Mouse (Mus musculus) frontal cortex, postnatal 25 days (tissue): ENCODE results near the gene Tent5a.
A peak's percentile ranks its signal among the peaks of the same experiment; 100 is the strongest.

Source experiments
- DNase-seq, 2 experiments: peaks; one replicate each; pipeline ENCODE4 v3.0.0; 2022; ENCODE audit warnings: low spot score in 2 of 2

The Tent5a gene

DNA sequence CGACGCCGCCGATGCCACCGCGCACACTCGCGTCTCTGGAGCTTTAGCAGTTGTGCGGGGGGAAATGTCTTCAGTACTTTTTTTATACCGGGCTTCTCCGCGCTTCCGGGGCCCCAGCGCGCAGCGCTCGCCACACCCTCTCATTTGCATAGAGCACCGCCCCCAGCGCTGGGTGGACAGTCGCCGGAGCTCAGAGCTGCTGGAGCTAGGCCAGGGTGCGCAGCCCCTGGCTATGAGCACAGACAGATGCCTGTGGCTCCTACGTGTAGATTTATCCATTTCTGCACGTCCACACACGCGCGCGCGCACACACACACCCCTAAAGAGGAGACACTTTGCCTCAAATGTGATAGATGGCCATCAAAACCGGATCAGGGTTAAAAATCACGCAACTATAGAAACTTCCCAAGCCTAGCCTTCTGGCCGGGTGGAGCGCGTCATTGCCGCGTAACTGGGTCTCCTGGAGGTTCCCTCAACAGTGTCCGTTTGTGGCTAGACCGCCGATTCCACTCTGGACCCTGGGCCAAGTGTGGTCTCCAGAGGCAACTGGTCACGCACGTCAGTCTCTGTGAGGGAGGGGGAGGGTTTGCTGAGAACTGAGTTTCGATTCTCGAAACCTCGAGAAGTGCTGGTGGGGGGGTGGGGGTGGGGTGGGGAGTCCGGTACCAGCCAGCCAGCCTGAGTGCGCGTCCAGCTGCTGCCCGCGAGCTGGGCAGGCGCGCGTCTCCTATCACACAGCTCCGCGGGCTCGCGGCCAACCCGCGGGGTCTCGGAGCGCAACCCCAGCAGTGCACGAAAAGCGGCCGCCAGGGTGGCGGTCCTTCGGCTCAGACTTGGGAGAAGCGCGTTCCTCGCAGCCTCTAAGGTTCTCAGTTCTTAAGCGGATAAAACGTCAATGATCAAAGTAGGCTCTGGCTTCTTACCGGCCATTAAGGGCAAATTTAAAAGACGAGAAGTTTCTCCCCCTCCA, at the start of gene Tent5a:
TSS of gene Tent5a (minus strand) at position 107 of the 970 bp plus-strand sequence.
- DNase-seq = peak; percentile 28 to 39

DNA sequence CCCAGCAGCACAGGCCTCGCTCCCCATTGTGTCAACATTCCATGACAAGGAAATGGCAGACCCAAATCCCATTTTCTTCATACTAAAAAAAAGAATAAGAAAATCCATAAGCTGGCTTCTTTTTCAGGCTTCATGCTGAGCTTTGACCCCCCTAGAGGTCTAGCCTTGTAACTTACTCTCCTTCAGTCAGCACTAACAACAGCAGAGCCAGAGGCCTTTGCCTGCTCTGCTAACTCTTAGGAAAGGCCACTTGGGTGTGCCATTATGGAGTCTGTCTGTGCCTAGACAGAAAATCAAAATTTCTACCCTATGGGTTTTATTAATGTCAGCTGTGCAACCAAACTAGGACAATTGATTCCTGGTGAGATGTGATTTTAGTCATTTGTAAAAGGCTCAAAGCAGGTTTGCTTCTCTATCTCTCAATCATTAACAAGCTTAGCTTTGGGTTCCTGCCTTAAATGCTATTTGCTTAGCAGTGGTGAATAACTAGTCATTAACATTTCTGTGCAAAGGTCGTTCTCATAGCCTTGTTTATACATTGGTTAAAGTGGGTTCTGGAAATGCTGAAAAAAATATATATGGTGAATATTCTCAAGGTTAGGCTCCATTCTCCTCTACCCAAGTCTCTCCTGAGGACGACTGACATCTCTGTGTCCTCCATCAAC, 49.6 kb upstream of the Tent5a start:
- no peak for DNase-seq

DNA sequence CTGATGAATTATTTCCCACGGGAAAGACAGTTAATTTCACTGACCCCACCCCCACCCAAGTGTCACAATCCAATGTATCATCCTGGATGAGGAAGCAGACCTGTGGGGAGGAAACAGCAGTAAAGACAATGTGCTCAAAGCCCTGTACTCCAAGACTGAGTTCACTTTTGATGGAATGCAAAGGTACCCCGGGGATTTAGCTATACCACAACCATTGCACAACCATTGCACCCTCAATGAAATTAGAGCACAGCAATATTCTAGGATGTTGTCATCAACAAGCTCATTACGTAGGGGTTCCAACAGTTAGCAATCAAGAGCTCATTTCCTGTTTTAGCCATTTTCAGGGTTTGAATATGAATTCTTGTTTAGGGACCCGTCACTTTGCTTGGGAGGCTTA, 48.0 kb upstream of the Tent5a start:
- no peak for DNase-seq

DNA sequence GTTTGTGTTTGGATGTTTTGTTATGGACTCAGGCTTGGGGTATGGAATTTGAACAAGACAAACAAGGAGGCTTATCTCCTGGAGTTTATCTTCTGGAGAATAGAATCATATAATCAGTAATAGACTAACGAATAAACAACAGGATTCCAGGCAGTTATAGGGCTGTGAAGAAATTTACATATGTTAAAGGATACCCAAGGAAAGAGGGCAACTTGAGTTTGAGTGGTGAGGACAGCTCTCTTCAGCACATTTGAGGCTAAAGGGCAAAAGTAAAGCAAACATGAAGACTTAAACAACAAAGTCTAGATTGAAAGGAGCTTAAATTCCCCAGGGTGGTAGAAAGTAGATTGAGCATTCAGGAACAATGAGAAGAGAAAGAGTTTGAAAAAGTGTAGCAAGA, 44.9 kb upstream of the Tent5a start:
- DNase-seq = no peak

DNA sequence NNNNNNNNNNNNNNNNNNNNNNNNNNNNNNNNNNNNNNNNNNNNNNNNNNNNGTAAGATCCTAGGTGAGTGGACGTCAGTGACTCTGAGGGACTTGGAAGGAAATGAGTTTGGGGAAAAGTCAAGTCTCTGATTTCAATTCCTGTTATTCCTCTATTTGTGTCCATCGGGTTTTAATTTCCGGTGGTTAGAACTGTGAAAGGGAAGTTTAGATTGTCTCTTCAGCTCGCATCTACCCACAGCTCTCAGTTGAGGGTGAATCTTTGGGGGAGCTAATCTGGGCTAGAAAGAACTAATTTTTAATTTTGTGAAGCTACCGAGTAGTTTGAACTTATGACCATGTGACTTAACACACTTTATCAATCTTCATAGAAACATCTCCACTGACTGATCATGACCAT, 42.4 kb upstream of the Tent5a start:
- no peak for DNase-seq

DNA sequence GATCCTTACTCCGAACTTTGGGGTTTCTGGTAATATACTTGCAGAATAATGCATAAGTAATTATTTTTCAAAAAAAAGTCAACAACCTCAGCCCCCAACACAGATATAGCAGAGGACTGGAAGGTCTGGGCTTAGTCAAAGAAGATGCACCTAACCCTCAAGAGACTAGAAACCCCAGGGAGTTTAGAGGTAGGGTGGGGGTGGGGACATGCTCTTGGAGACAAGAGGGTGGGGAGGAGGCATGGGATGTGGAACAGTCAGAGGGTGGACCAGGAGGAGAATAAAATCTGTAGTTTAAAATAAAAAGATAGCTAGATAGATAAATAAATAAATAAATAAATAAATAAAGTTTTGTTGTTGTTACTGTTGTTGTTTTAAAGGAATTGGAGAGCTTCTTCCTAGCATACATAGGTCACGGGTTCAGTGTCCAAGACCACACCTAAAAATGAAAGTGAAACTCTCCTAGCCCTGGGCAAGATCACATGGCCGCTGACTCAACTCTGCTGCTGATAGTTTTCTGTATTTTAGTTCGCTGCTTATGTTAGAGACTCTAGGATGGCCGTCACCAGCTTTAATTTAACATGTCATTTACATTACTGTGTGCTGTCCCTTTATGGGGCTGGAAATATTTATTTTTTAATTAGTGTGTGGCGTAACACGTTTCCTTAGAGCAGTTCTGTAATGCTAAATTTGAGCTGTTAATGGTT, 30.2 kb upstream of the Tent5a start:
- DNase-seq = no peak

DNA sequence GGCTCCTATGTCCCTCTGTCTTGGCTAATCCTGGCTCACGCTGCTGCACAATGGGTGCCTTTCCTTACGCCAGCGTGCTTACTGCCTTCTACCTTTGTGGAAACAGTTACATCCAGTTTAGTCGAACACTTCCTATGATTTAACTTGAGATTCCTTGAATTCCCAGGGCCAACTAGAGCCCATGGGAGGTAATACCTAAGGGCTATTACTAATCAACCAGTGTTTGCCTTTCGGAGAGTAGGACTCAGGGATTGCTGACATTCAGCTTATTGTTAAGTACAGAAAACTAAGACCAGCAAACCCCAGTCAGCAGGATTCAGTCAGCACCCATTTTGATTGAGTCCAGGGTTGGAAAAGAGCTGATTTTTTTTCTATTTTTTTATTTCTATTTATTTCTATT, 28.4 kb upstream of the Tent5a start:
- no peak for DNase-seq

DNA sequence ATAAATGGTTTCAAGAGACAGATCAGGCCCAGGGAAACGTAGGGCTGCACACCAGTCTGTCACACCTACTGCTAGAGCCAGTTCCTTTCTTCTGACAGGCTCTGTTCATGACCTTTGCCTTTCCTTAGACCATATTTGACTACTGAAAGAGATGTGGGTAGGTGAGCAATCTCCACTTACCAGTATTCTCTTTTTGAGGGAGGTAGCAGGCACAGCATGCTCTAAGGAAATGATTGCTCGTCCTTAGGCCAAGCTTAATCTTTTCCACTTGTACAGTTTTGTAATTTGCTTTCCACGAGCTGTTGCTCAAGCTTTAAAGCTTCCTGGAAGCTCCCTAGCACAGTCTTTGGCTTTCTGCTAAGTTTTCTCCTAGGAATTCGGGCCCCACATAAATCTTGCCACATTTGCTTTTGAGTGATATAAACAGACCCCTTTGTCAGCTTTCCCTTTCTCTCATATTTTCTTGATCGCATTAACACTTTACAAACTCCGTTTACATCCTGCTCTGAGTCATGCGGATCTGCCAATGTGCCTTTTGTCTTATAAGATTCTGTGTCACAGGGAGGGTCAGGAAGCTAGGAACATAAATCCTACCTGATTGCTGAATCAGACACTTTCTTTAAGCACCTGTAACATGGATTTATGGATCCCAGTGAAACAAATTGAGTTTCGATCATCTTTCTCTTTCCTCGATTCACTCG, 20.8 kb upstream of the Tent5a start:
- no peak for DNase-seq

DNA sequence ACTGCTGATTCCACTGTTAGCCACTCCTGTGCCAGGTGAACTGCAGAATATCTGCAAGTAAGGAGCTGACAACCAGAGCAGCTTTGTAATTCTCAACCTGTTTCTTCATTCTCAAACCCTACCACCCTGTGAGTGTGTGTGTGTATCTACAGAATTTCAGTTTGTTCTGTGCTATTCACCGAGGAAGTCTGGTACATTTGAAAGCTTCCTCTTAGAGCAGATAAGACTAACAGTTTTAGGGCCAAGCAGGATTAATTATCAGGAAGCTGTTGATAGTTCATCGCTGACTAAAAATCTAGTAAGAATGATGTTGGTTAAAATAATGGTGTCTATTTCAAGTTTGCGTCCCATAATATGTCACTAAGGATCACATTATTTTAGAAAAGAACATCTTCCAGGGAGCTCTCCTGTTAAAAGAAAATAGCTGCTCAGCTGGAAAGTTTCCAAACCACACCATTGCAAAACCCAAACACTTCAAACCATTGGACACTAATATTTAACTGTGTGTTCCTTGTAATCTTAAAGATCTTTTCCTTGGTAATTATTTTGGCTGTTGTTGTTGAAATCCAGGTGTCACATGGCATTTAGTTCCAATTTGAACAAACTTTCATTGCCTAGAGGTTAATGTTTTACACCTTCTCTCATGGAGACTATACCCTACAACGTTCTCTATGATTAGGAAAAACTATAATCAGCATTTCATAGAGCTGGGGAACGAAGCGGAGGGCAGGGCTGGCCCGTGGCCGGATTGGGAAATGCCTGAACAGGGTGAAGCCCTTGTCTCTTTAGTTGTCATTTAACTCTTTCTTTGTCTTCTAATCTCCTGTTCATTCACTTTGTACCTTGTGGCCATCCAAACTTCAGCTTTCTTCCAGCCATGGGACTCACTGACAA, 16.0 kb upstream of the Tent5a start:
- DNase-seq = no peak

DNA sequence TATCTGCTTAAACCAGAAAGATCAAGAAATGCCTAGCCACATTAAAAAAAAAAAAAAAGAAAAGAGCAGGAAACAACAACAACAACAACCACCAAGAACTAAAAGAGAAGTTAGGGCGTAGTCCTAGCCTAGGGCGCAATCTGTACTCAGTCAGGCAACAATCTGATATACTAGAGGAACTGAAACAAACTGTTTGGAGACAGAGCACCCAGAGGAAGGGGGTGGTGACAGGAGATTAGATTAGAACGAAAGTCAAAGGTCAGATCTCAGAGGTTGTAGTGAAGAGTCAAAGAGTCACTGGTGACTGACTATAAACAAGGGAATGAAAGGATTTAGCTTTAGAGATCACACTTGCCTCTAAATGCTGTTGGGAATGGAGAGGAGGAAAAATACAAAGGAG, 13.2 kb upstream of the Tent5a start:
- DNase-seq = no peak

DNA sequence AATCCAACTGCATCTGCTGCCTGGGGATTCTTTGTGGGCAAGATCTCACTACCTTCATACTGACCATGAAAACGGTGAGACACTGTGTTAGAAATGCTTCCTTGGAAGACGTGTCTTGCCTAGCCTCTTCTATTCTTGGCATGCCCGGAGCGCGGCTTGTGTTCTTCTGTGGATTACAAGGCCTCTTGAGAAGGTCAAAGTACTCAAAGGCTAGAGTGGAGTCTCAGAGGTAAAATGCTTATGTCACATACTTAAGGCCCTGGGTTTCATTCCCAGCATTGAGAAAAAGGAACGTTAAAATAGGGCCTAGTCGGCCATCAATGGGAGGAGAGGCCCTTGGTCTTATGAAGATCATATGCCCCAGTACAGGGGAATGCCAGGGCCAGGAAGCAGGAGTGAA, 8.9 kb upstream of the Tent5a start:
- DNase-seq = no peak

DNA sequence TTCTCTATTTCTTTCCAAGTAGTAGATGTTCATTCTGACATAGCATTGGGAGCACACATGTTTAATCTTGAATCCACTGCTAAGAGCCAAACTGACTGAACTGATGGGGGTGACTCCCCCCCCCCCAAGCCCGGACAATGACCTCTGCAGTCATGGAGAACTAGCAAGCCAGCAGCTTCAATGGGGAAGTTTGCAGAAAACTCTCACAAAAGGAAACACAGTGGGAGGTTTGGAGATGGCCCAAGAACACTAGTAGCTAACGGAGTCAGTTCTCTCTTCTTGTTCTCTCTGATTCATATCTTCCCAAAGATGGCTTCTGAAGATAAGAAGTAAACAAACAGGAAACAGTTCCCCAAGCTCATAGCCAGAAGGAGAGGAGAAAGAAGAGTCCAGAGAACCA, 4.4 kb upstream of the Tent5a start:
- no peak for DNase-seq

DNA sequence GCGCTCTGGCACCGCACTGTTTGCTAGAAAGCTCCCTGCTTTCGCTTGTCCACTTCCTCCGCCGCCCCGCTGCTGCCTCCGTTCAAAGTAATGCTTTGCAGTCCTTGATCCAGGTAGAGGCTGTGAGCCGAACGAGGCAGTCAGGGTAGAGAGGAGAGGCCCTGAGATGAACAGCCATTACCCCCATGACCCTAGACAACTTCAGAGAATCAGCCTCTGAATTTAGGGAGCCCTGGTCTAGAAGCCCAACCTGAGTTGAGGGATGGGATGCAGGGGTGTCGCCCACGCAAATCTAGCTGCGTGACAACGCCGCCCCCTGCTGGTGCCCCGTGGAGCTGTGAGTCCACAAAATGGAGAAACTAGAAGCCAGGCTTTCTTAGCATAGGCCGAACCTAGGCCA, 1.1 kb upstream of the Tent5a start:
- DNase-seq = peak; percentile 78 to 85

DNA sequence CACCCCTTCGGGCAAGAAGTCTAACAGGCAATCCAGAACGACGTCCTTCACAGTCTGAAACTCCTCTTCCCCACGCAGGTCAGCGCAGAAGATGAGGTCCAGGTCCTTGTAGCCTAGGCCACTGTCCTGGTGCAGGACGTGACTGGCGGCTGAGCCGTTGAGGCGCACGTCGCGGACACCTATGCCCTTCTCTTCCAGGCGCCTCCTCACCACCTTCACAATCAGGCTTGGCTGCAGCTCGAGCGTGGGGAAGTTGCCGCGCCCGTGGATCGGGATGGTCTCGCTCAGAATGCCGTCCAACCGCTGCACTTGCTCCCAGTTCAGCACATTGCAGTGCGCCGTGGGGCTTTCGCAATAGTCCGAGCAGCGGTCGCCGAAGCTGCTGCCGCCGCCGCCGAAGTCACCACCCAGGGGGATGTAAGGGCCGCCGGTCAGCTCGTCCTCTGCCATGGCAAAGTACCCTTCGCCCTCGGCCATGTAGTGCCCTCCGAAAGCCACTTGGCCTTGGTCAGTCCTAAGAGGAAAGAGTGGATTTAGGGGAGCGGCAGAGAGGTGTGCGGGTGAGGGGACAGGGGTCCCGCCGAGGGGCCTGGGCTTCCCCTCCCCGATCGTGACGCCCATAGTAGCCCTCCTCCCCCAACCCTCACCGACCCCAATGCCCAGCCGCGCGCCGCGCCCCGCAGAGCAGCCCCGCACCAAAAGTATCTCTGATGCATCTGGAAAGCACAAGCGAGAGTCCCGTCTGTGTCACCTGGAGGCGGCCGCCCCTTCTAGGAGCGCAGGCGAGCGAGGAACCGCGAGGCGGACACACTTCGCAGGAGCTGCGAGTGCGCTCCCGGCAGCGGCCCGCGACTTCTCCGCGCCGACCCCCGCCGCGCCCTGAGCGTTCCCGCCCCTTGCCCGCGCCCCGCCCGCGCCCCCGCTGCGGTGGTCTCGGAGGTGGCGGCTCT, 581 bp downstream of the Tent5a start:
- DNase-seq = peak; percentile 8 to 10

DNA sequence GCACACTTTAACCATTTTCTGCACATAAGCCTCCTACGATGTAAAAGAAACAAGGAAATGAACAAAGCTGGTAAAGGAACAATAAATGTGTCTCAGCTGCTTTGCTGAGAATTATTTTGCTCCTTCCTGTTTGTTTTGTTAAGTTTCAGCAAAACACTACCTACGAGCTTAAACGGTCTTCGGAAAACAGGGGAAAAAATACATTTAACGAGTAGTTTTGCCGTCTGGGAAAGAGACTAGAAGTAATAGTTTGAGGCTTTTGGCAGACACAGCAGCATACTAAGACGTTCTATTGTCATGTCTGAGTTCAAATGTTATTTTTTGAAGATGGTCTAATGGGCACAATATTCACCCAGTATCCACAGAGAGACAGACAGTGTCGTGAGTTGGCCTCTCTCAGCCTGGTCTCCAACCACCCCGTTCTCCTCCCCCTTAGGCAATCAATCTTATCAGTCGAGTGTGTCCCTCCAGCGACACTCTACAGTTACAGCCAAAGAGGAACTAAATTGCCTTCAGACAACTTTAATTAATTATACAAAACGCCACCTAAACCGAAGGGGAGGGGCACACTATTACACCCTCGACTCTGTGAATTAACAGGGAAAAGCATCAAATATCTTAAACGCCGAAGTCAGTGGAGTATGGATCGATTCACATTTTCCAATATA, 1.8 kb downstream of the Tent5a start:
- no peak for DNase-seq

DNA sequence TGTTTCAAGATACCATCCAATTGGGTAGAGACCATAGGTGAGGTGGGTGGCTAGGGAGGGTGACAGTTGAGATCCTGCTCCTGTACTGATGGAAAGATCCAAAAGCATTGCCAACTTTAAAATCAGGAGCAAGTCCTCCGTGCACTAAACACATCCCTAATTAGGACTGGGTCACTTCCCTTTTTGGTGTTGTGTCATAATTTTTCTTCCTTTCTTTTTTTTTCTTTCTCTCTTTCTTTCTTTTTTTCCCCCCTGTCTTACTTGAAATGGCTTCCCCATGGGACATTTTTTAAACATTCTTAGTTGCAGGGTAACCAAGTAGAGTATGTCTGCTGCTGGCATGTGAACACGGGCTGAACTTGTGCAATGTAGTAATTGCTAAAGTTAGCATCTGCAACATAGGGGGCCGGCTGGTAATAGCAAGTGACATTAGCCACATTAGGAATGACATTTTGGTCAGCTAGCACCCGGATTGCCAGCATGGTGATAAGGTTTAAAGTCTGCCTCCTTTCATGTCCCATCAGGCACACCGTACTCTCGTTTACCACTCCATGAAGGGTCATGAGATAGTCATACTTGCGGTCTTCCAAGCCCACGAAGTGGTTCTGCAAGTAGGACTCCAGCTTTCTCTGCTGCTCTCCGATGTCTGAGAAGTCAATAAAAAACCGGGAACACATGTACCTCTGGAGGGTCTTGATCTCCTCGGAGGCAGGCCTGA, 2.8 kb downstream of the Tent5a start:
- no peak for DNase-seq

DNA sequence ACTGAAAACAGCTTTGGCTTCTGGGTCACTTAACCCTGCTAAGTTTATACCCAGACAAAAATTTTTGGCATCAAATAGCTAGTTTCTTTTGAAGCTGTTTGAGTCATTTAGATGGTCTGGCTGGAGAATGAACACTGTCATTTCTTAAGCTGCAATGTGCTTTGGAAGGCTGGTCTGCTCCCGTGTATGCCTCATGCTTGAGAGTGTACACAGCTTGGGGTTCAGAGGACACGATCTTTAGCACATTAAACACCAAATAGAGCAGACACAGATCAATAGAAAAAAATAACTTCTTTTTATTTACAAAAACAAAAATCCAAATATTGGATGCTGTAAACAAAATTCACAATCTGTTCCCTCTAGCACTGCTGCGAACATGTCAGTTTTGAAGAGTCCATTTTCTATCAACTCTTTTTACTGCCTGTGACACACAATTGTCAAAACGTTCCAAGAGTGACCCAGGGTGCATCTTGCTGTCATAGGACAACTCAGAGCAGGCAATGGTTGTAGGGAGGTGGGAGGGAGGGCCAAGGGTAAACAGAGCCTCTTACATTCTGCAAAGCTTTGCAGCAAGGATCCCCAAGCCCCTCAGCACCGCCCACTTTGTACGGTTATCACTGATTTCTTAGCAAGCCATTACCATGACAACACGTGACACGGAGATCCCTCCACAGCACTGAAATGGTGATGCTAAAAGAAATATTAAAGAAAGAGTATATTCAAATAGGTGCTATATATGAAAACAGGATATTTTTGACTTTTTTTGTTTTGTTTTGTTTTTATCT, 6.8 kb downstream of the Tent5a start:
- no peak for DNase-seq

DNA sequence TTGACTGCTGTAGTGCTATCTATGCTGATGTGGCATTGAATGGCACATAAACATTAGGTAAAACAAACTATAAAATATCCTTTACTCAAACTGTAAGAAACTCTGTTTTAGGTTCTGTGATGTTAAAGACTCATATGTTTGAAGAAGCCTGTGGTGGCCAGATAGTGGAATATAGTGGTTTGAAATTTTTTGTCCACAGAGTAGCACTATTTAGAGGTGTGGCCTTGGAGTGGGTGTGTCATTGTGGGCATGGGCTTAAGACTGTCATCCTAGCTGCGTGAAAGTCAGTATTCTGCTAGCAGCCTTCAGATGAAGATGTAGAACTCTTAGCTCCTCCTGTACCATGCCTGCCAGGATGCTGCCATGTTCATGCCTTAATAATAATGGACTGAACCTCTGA, 11.0 kb downstream of the Tent5a start:
- no peak for DNase-seq
